Mouse (Mus musculus) left cerebral cortex, adult 11 months (tissue): ENCODE results near the gene Gm20812.
"Not testable (repeated sequence)": the region's sequence is repeated elsewhere in the genome, so short reads cannot be mapped to it uniquely, and the experiment has no call there.

Experiments used
- DNase-seq: peaks from one replicate; pipeline ENCODE4 v3.0.0; 2022; ENCODE audit warnings: low spot score

Gm20812 gene

DNA sequence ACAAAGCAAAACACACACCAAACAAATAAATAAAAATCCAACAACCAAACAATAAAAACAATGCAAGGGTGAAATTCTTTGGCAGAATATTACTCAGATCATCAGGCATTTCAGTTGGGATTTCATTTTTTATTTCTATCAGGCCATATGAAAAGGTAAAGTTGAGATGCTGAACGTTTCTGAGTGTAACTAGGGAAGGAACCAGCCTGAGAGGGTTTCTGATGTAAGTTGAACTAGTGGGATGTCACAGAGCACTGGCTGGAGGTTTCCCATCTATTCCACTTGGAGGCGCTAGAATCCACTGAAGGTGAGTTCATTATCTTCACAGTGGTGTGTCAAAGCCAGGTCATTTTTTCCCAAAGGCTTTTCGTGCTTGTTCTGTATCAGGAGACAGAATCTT is at the start of gene Gm20812:
Gm20812 (plus strand) TSS at position 301 of the 400 bp plus-strand sequence.
- not testable (repeated sequence) for DNase-seq
